In the genomic region with DNA sequence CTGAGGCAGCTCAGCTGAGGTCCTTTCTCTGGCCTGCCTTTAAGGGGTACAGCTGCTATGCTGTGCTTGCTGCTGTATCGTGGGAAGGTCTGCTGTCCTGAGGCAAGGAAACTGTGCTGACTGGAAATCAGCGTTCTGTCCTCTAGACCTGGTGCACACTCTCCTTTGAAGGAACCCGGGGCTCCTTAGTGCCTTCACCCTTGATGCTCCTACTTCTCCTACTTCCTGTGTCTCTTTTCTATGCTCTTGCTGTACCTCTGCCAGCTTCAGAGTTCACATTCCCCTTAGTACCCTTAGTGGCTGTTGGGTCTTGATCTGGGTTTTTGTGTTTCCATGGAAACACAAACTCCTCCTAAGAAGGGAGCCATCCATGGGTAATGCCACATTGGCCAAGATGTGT, we compare ENCODE assay signal across 25 mouse cellular contexts. TPM values are rescaled to one million over a fixed set of nuclear protein-coding genes. Genes with fewer than 3 reads are reported as not detected.
"Had no signal": no experiment of that assay in that cellular context is flagged by ENCODE, and none has a peak within 500 bp of the region (broad histone marks: within the 10 kb centered on the region; RNA-seq: fewer than 3 reads in every experiment).

No protein-coding gene starts in this region.

- H3K4me1 ChIP-seq: intestine, embryonic 15.5 days; midbrain, embryonic 13.5 days; neural tube, embryonic 12.5 days; neural tube, embryonic 15.5 days had no signal

- H3K27me3 ChIP-seq: intestine, embryonic 15.5 days; kidney, embryonic 15.5 days; midbrain, embryonic 13.5 days; neural tube, embryonic 12.5 days; neural tube, embryonic 15.5 days had no signal

- H3K27ac ChIP-seq: intestine, embryonic 15.5 days; kidney, embryonic 15.5 days; layer of hippocampus, adult 2 months; left cerebral cortex, adult 2 months; macrophage; midbrain, embryonic 13.5 days; neural tube, embryonic 12.5 days; neural tube, embryonic 15.5 days; stomach, postnatal 0 days had no signal

- ATAC-seq: intestine, embryonic 15.5 days; lung, postnatal 0 days; midbrain, embryonic 13.5 days; midbrain, embryonic 16.5 days had no signal

- H3K4me3 ChIP-seq: intestine, embryonic 15.5 days; kidney, embryonic 15.5 days; layer of hippocampus, adult 2 months; left cerebral cortex, adult 2 months; midbrain, embryonic 13.5 days; neural tube, embryonic 12.5 days; neural tube, embryonic 15.5 days had no signal

- H3K9ac ChIP-seq: intestine, embryonic 15.5 days; kidney, embryonic 15.5 days; lung, embryonic 14.5 days; midbrain, embryonic 13.5 days; neural tube, embryonic 12.5 days; neural tube, embryonic 15.5 days had no signal

- H3K9me3 ChIP-seq: intestine, embryonic 15.5 days; kidney, embryonic 15.5 days; midbrain, embryonic 13.5 days; neural tube, embryonic 12.5 days; neural tube, embryonic 15.5 days had no signal

- DNase-seq: kidney, adult 11 months; kidney, adult 8-10 months; kidney, postnatal 10 days; kidney, postnatal 4 days; layer of hippocampus, postnatal 36 days; lung, embryonic 14.5 days; right cerebral cortex, adult 18-20 months; right cerebral cortex, postnatal 14 days; right cerebral cortex, postnatal 4 days; spleen, adult 18-20 months; thymus, postnatal 25 days had no signal

- H3K4me2 ChIP-seq: intestine, embryonic 15.5 days; kidney, embryonic 15.5 days; liver, embryonic 11.5 days; lung, embryonic 14.5 days; midbrain, embryonic 13.5 days; neural tube, embryonic 12.5 days; neural tube, embryonic 15.5 days had no signal

RNA-seq across cellular contexts. Expression of a gene that starts 49.7 kb away (rescaled TPM):
- total RNA-seq: layer of hippocampus, adult 2 months; left cerebral cortex, adult 2 months; left cerebral cortex, postnatal 10 days; left cerebral cortex, postnatal 36 days had no signal
